Mouse (Mus musculus) olfactory bulb, adult 2 months (tissue): ENCODE results near the gene Dohh.

Experiments
- CTCF ChIP-seq: fragments of 200-500 bp; IDR thresholded peaks from 2 replicates; pipeline ENCODE4 v1.5.1; 2012; ENCODE audit warnings: low read depth, mild to moderate bottlenecking, low read length, moderate library complexity; ENCODE audit not compliant: insufficient read depth
- POLR2A ChIP-seq: fragments of 200-500 bp; IDR thresholded peaks from 2 replicates; pipeline ENCODE4 v1.6.1; 2012; ENCODE audit warnings: mild to moderate bottlenecking, low read depth, low read length, moderate library complexity; ENCODE audit not compliant: insufficient read depth

- TF ChIP-seq POLR2A (no peak), CTCF (no peak)
Measured at GRCm38 (mm10) chr10:81410350-81410749, 26.1 kb downstream of the Dohh start.
